Mouse (Mus musculus) adrenal gland, adult 8-10 months (tissue): ENCODE results near the gene Scaf4. TPM values are rescaled to one million over a fixed set of nuclear protein-coding genes. Genes with fewer than 3 reads are reported as not detected.
"Not testable (repeated sequence)": the region's sequence is repeated elsewhere in the genome, so short reads cannot be mapped to it uniquely, and the experiment has no call there.

Experiments
- DNase-seq: peaks from one replicate; pipeline ENCODE4 v3.0.0; 2022
- total RNA-seq, 4 experiments: library from RNA; stranded (reverse); gene quantifications; 2 replicates each; pipeline ENCODE4 v1.2.4; 2022

Gene Scaf4
- total RNA-seq, 4 experiments from 2014 or later: 33.2 to 72.0 (median 48.3) TPM

GRCm38 (mm10) chr16:90234617-90235016 lies 49.7 kb downstream of the Scaf4 start:
- peak; percentile 83 for DNase-seq

GRCm38 (mm10) chr16:90233702-90234101 lies 50.6 kb downstream of the Scaf4 start:
- no peak for DNase-seq

GRCm38 (mm10) chr16:90231302-90231701 lies 53.0 kb downstream of the Scaf4 start:
- no peak for DNase-seq

GRCm38 (mm10) chr16:90229897-90230296 lies 54.4 kb downstream of the Scaf4 start:
- DNase-seq: no peak

DNA sequence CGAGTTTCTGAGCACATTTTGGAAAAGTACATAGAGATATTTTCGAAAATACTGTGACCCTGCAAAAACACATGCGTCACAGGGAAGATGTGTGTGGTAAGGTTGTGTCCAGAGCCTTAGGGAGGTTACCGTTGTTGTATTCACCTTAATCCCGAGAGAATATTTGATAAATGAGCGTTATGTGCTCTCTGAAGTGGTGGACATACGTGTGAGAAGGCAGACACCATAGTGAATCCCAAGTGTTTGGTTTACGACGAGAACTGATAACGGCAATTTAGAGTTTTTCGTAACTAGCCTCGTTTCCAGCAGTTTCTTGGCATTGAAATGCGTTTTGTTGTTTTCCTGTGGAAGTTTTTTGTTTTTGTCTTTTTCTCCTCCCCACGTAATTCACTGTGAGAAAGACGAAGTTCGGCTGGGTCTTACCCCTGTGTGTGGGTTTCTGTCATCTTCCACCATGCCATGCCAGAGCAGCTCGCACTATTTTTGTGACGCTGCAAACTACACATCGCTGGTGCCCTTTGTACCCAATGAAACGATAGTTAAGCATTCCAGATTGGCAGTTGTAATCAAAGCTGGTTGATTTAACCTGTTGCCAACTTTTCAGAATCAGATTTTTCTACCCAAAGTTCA lies 62.7 kb downstream of the Scaf4 start:
- no peak for DNase-seq

GRCm38 (mm10) chr16:90220892-90221431 lies 63.3 kb downstream of the Scaf4 start:
- DNase-seq: peak; percentile 76

DNA sequence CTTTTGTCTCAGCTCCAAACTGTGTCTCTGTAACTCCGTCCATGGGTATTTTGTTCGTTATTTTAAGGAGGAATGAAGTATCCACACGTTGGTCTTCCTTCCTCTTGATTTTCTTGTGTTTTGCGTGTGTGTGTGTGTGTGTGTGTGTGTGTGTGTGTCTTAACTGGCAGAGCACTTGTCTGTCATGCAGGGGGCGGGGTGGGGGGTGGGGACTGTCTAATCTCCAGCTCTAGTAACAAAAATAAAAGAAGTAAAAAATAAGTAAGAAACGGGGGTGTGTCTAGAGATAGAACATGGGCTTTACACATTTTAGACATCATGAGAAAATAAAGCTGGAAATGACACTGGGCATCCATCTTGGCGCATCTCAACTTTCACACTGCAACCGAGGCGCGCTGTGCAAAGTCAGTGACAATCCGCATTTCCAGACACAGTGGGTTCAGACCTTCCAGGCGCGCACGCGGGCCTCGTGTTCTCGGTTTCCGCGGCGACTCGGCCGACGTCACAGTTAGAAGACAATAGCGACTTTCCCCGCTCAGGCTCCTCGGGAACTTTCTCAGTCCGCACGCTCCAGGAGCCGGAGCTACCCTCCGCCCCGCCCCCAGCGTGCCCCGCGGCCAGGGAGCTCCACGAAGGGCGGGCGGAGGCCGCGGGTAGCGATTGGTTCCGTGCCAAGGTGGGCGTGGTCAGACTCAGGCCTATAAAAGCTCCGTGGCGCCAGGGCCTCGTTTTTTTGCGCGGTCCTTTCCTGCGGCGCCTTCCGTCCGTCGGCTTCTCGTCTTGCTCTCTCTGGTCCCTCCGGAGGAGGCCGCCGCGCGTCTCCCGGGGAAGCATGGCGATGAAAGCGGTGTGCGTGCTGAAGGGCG lies 64.0 kb downstream of the Scaf4 start, which contains the start of gene Sod1:
Gene Sod1, plus strand, starts transcription at position 729 of the 866 bp plus-strand sequence.
- DNase-seq: peak; percentile 91

DNA sequence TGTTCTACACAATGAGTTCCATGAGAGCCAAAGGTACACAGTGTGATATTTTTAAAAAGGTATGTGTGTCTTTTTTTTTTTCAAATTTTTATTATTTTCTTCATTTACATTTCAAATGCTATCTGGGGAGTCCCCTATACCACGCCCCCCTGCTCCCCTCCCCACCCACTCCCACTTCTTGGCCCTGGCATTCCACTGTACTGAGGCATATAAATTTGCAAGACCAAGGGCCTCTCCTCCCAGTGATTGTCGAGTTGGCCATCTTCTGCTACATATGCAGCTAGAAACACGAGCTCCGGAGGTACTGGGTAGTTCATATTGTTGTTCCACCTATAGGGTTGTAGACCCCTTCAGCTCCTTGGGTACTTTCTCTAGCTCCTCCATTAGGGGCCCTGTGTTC lies 64.9 kb downstream of the Scaf4 start:
- not testable (repeated sequence) for DNase-seq

DNA sequence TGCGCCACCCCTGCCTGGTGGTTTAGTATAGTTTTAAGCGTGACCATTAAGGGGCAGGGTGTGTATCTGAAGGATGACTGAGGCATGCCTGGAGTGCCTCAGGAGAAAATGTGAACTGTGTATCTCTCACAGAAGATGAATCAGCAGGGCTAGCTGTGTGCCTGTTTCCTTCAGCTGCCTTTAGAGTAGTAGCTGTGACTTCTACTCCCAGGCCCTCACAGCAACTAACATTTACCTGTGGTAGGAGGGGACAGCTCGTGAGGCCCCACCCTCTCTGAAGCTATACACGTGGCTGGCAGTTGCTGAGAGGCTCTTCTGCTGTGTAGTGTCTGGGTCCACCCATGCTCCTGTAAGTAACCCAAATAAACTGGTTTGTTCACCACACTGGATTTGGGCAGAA lies 66.4 kb downstream of the Scaf4 start:
- DNase-seq: no peak

DNA sequence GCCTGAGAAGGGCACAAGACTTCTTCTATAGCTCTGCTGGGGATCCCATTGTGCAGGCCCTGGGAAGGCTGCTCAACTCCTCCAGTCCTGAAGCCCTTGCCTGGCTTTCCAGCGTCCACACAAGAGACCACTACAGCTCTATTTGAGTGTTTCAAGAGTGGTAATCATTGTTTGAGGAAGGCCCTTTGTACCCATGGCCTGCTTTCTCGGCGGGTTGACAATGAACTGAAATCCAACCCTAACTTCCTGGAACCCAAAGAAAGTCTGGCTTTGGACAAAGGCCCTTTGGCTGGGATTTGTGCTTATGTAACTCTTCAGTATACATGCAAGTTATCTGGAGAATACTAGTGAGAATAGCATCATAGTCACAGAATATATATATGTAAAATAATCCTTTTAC lies 66.9 kb downstream of the Scaf4 start:
- no peak for DNase-seq

- no peak for DNase-seq
These were observed 67.9 kb downstream of the Scaf4 start for GRCm38 (mm10) chr16:90216414-90216813.

GRCm38 (mm10) chr16:90215879-90216278 lies 68.4 kb downstream of the Scaf4 start:
- DNase-seq: not testable (repeated sequence)

DNA sequence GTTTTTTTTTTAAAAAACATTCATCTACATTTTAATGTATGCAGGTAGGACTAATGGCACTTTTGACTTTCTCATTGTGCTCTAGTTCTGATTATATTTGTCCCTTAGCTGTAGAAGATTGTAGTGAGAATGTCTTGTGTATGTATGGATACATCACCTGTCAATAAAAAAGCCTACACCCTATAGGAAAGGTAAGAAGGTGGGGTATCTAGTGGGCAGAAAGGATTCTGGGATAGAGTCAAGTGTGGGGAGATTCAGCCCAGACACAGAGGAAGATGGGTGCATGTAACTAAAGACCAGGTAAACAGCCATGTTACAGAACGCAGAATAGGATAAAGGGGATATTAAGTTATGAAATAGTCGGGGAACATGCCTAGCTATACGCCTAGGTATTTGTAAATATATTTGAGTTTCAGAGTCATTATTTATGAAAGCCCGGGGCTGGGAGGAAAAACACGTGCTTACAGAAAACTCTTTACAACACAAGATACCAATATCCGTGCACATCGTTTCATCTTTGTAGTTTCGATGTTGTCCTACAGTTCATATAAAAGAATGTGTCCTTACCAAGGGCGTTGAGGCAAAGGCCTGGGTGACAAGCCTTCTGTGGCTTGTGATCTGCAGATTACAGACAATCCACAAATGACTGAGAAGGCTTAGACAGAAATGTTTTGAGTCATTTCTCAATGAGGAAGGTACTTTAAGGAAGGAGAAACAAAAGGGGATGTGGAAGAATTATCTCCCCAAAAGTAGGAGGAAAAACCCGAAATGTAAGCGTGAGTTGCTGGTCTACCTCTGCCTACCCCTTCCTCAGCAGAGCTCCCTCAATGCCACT lies 69.4 kb downstream of the Scaf4 start:
- DNase-seq: no peak

- DNase-seq: no peak
These were observed 70.6 kb downstream of the Scaf4 start for GRCm38 (mm10) chr16:90213477-90214339.

GRCm38 (mm10) chr16:90211767-90212166 lies 72.5 kb downstream of the Scaf4 start:
- DNase-seq: no peak

- no peak for DNase-seq
These were observed 73.6 kb downstream of the Scaf4 start for GRCm38 (mm10) chr16:90210717-90211116.

DNA sequence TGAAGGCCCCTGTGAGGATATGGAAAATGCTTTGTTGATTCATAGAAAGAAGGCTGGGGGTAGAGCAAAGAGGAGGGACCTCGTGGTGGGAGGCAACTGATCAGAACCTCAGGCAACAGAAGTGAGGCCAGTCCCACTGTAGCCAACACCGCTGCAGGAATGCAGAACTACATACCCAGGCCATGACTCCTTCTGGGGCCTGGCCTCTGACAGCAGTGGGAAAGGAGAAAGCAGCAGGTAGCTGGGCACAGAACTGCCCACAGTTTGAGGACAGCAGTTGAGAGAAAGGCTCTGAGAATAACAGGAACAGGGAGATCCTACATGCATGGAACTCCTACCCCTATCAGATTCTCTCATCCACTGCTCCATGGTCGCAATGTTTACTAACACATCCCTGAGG lies 75.3 kb downstream of the Scaf4 start:
- no peak for DNase-seq

DNA sequence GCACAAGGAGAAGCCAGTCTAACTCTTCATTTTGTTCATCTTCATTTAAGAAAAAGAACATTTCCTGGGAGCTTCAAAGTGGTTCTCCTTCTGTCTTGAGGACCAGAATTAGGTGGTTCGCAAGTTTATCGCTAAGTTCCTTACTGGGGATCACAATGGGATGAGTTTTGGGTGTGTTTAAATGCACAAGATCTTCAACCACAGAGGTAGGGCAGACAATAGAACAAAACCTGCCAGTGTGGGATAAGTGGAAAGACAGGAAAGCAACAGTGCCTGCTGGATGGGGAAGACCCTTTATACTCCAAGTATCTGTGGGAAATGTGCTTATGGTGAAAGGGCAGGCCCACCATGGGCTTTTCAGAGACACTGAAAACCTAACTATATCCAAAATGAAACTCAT lies 79.4 kb downstream of the Scaf4 start:
- no peak for DNase-seq

- DNase-seq: no peak
These were observed 80.9 kb downstream of the Scaf4 start for GRCm38 (mm10) chr16:90203226-90203962.

- DNase-seq: no peak
These were observed 82.2 kb downstream of the Scaf4 start for GRCm38 (mm10) chr16:90202140-90202539.

DNA sequence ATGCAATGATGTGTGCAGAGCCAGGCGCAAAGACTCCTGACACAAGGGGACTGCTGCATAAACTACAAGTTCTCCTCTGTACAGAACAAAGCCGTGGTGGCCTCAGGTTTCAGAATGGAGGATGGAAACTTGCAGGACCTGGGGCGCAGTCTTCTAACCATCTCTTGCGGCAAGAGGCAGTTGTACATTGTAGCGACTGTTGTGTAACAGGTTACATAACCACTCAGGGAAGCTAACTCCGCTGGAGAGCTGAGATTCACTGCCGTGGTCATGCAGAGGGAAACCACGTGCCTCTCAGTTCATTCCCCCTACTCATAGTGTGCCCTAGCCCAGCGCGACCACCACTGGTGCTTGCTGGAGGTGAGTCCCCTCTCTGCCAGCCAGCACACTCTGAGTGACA lies 85.1 kb downstream of the Scaf4 start:
- no peak for DNase-seq
